8 mouse cellular contexts compared by ENCODE assay signal in the genomic region with DNA sequence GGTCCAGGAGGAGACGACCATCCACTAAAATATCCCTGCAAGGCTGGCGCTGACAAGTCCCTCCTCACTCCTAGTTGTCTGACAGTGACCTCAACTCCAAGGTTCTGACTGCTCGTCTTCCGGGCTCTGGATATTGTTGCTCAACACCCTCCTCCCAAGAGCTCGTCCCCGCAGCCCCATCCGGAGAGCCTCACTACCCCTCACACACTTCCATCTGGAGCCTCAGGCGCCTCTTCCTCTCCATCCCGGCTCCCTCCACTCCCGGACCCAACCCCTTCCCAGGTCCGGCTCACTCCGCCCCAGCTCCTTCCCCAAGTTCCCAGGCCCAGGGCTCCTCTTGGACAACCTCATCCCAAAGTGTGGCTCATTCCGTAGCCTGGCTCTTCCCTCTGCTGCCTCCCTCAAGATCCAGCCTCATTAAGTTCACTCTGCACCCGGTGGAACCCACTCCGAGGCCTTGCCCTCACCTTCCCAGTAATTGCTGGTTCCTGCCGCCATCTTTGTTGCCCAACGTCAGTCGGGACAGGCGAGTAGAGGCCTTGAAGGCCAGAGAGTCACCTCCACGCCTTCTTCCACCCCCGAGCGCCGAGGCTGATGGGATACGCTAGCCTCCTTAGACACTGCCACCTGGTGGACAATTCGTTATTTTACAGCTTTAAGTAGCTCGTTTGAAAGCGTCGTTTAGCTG. TPM values are rescaled to one million over a fixed set of nuclear protein-coding genes. Genes with fewer than 3 reads are reported as not detected.
DNase-seq lines count a peak whose midpoint lies in the region; ATAC-seq lines count a peak whose summit lies in the region.

Gosr1 (minus strand) TSS at position 527 of the 688 bp plus-strand sequence.

- under 1% methylated on average over 28 of the region's 28 CpGs for WGBS in forebrain, embryonic 14.5 days
- WGBS in neural tube, embryonic 15.5 days = under 1% methylated on average over 28 of the region's 28 CpGs

- H3K4me1 ChIP-seq in forebrain, embryonic 14.5 days (ENCODE audit: control insufficient read depth, insufficient read depth, low read length) = peaks cover 4% of the 10 kb centered on the region; the same call in 1 of the 2 replicates
- peaks cover 11% of the 10 kb centered on the region for H3K4me1 ChIP-seq in neural tube, embryonic 15.5 days

- peak; percentile 98 for DNase-seq in ES-CJ7 (ENCODE audit: low read depth, low spot score)
- peak; percentile 88 for DNase-seq in cerebellum, adult 11 months
- peak; percentile 99 for DNase-seq in forebrain, embryonic 14.5 days (ENCODE audit: low spot score)
- peak; percentile 89 to 91 for DNase-seq in heart, postnatal 14 days
- peak; percentile 96 for DNase-seq in layer of hippocampus, adult 11-12 months (ENCODE audit: low spot score)
- DNase-seq in lung, adult 18-20 months = peak; percentile 91 to 94
- peak; percentile 95 for DNase-seq in testis, postnatal 14 days (ENCODE audit: low spot score)

- no peaks in the 10 kb centered on the region for H3K9me3 ChIP-seq in forebrain, embryonic 14.5 days (replicated peaks; ENCODE audit: control insufficient read depth, low read length)
- no peaks in the 10 kb centered on the region for H3K9me3 ChIP-seq in neural tube, embryonic 15.5 days (replicated peaks)

- H3K27ac ChIP-seq in forebrain, embryonic 14.5 days (ENCODE audit: low read depth, low read length) = peak within 1 kb of the TSS; percentile 71; the same call in 1 of the 2 replicates
- H3K27ac ChIP-seq in neural tube, embryonic 15.5 days (replicated peaks) = peak within 1 kb of the TSS; percentile 90

- H3K9ac ChIP-seq in forebrain, embryonic 14.5 days (ENCODE audit: low read length) = peak within 1 kb of the TSS; percentile 83
- H3K9ac ChIP-seq in neural tube, embryonic 15.5 days (replicated peaks) = peak within 1 kb of the TSS; percentile 98

- intact Hi-C loops in heart, postnatal 14 days (cut with DNase I) = loop anchor here (2.0 kb wide), 1 partner anchor 86 kb away; no protein-coding TSS in a partner anchor

- peak within 1 kb of the TSS; percentile 79 for H3K4me2 ChIP-seq in forebrain, embryonic 14.5 days (ENCODE audit: low read length)
- H3K4me2 ChIP-seq in neural tube, embryonic 15.5 days = peak within 1 kb of the TSS; percentile 72

- ATAC-seq in forebrain, embryonic 14.5 days = peak; percentile 99
- peak; percentile 98 for ATAC-seq in neural tube, embryonic 15.5 days (ENCODE audit: low FRiP score)

- H3K36me3 ChIP-seq in forebrain, embryonic 14.5 days (ENCODE audit: control insufficient read depth, insufficient read depth, low read length) = peaks cover 24% of the 10 kb centered on the region
- peaks cover 22% of the 10 kb centered on the region for H3K36me3 ChIP-seq in neural tube, embryonic 15.5 days

- H3K4me3 ChIP-seq in forebrain, embryonic 14.5 days (ENCODE audit: low read depth, low read length) = peak within 1 kb of the TSS; percentile 63
- H3K4me3 ChIP-seq in neural tube, embryonic 15.5 days (replicated peaks) = peak within 1 kb of the TSS; percentile 92

- no peaks in the 10 kb centered on the region for H3K27me3 ChIP-seq in forebrain, embryonic 14.5 days (replicated peaks; ENCODE audit: control insufficient read depth, insufficient read depth, low read length)
- H3K27me3 ChIP-seq in neural tube, embryonic 15.5 days (replicated peaks) = peaks cover 6% of the 10 kb centered on the region

RNA-seq across cellular contexts. Expression of gene Gosr1, which starts in this region (rescaled TPM):
- polyA plus RNA-seq in forebrain, embryonic 14.5 days (2014; fragmentation: Nextera tagmentation; extraction: Ambion mirVana) = 39.4 and 41.5 TPM in 2 replicates
- total RNA-seq in heart, postnatal 14 days (2021) = 10 to 100 TPM; 28.1 to 33.8 TPM
- polyA plus RNA-seq in neural tube, embryonic 15.5 days (2015; fragmentation: Nextera tagmentation; extraction: Ambion mirVana) = 22.8 and 23.1 TPM in 2 replicates

Comparison
In these comparisons a context has a peak if more than half of its experiments do, and no peak if none do; other contexts are left out.
1. Peak in every context shown above with its lines: DNase-seq, ATAC-seq, H3K4me3 ChIP-seq and H3K27ac ChIP-seq.